Mouse (Mus musculus) kidney, postnatal 0 days (tissue): ENCODE measurements around the gene Atf6. TPM values are rescaled to one million over a fixed set of nuclear protein-coding genes. Genes with fewer than 3 reads are reported as not detected.

Experiments used
- ATAC-seq: fragments of 200-750 bp; cut with Nextera tagmentation; replicated peaks from 2 replicates; pipeline ENCODE4 v1.8.0; 2017; ENCODE audit warnings: low read depth, moderate number of reproducible peaks, moderate TSS enrichment, moderate library complexity; ENCODE audit not compliant: low FRiP score
- DNase-seq: peaks from one replicate; pipeline ENCODE4 v3.0.0-alpha.2; 2016; ENCODE audit warnings: low spot score
- H3K27ac ChIP-seq: fragments of 300-500 bp; sonication (generic); 2 replicates; pipeline ENCODE4 v1.5.1; 2014; ENCODE audit warnings: mild to moderate bottlenecking
- H3K27me3 ChIP-seq: fragments of 300-500 bp; sonication (generic); 2 replicates; pipeline ENCODE4 v1.6.1; 2014; ENCODE audit warnings: low read length, mixed read lengths; ENCODE audit not compliant: insufficient read depth
- H3K36me3 ChIP-seq: fragments of 300-500 bp; sonication (generic); 2 replicates; pipeline ENCODE4 v1.6.1; 2014; ENCODE audit warnings: low read length, mixed read lengths; ENCODE audit not compliant: insufficient read depth
- H3K4me1 ChIP-seq: fragments of 300-500 bp; sonication (generic); replicated peaks from 2 replicates; pipeline ENCODE4 v1.6.1; 2014; ENCODE audit warnings: antibody characterized with exemption, low read length, mixed read lengths; ENCODE audit not compliant: insufficient read depth
- H3K4me2 ChIP-seq: fragments of 300-500 bp; sonication (generic); 2 replicates; pipeline ENCODE4 v1.6.1; 2014; ENCODE audit warnings: mild to moderate bottlenecking, low read length, moderate library complexity, mixed read lengths
- H3K4me3 ChIP-seq: fragments of 300-500 bp; sonication (generic); replicated peaks from 2 replicates; pipeline ENCODE4 v1.5.1; 2014; ENCODE audit warnings: low read depth, low read length
- H3K9ac ChIP-seq: fragments of 300-500 bp; sonication (generic); 2 replicates; pipeline ENCODE4 v1.6.1; 2014; ENCODE audit warnings: low read depth, low read length
- H3K9me3 ChIP-seq: fragments of 300-500 bp; sonication (generic); replicated peaks from 2 replicates; pipeline ENCODE4 v1.6.1; 2016; ENCODE audit warnings: low read length, inconsistent platforms, mixed read lengths
- CTCF ChIP-seq: IDR thresholded peaks from 2 replicates; pipeline ENCODE4 v1.5.1; 2016; ENCODE audit warnings: antibody characterized with exemption, low read depth, mild to moderate bottlenecking, moderate library complexity
- WGBS: fragments of 180-500 bp; shearing (Covaris S2); extraction: QIAGEN DNeasy Blood & Tissue Kit; methylation state at CpG from one replicate; pipeline ENCODE4 v1.1.7; 2014; 5-methylcytosine and 5-hydroxymethylcytosine counted together
- polyA plus RNA-seq: library from polyadenylated mRNA; unstranded; fragments of >200 nt; fragmentation: Nextera tagmentation; extraction: Ambion mirVana; gene quantifications from 2 replicates; pipeline ENCODE4 v1.2.1, GENCODE M21; 2015

The Atf6 gene
- polyA plus RNA-seq, 1 experiment from 2014 or later, result 8.6 TPM

GRCm38 (mm10) chr1:170695326-170695725 is 172.2 kb downstream of the Atf6 start:
- no peak for DNase-seq

GRCm38 (mm10) chr1:170694821-170695291 is 172.7 kb downstream of the Atf6 start:
- no peak for DNase-seq
- no peaks in the 10 kb centered on the region for H3K36me3 ChIP-seq

More at GRCm38 (mm10) chr1:170695326-170695725, 172.2 kb downstream of the Atf6 start:
- WGBS, result 61% methylated on average over 6 of the region's 6 CpGs
- H3K27ac ChIP-seq, result no peak overlapping the region
- no peak overlapping the region for H3K9ac ChIP-seq
- 0 out of 2 replicates have a peak, but pooled peaks cover 6% of the 10 kb centered on the region for H3K4me1 ChIP-seq
- H3K4me3 ChIP-seq, result no peak overlapping the region
- H3K4me2 ChIP-seq, result no peak overlapping the region
- no peaks in the 10 kb centered on the region for H3K36me3 ChIP-seq
- no peak for ATAC-seq
- no peaks in the 10 kb centered on the region for H3K27me3 ChIP-seq
- H3K9me3 ChIP-seq, result no peaks in the 10 kb centered on the region
- no peak for TF ChIP-seq CTCF

GRCm38 (mm10) chr1:170691301-170691700 is 176.3 kb downstream of the Atf6 start:
- H3K4me1 ChIP-seq, result no peaks in the 10 kb centered on the region
- WGBS, result 79% methylated on average over 5 of the region's 5 CpGs
- H3K4me2 ChIP-seq, result no peak overlapping the region
- H3K36me3 ChIP-seq, result no peaks in the 10 kb centered on the region
- no peak overlapping the region for H3K4me3 ChIP-seq
- TF ChIP-seq CTCF, result no peak
- no peaks in the 10 kb centered on the region for H3K9me3 ChIP-seq
- ATAC-seq (no peak), DNase-seq (no peak)
- no peaks in the 10 kb centered on the region for H3K27me3 ChIP-seq
- no peak overlapping the region for H3K27ac ChIP-seq
- H3K9ac ChIP-seq, result no peak overlapping the region

More at GRCm38 (mm10) chr1:170694821-170695291, 172.7 kb downstream of the Atf6 start:
- 58% methylated on average over 5 of the region's 5 CpGs for WGBS
- Histone ChIP-seq H3K4me1 (0 out of 2 replicates have a peak, but pooled peaks cover 6% of the 10 kb centered on the region), H3K27ac (no peak overlapping the region), H3K4me3 (no peak overlapping the region), H3K9ac (no peak overlapping the region), H3K9me3 (no peaks in the 10 kb centered on the region), H3K27me3 (no peaks in the 10 kb centered on the region), H3K4me2 (no peak overlapping the region)
- ATAC-seq, result no peak
- no peak for TF ChIP-seq CTCF

GRCm38 (mm10) chr1:170689773-170690172 is 177.8 kb downstream of the Atf6 start:
- H3K4me3 ChIP-seq, result no peak overlapping the region
- 93% methylated on average over 8 of the region's 8 CpGs for WGBS
- no peak overlapping the region for H3K9ac ChIP-seq
- no peaks in the 10 kb centered on the region for H3K36me3 ChIP-seq
- H3K4me1 ChIP-seq, result no peaks in the 10 kb centered on the region
- DNase-seq (no peak), ATAC-seq (no peak)
- H3K4me2 ChIP-seq, result no peak overlapping the region
- H3K9me3 ChIP-seq, result no peaks in the 10 kb centered on the region
- H3K27me3 ChIP-seq, result no peaks in the 10 kb centered on the region
- TF ChIP-seq CTCF, result no peak
- H3K27ac ChIP-seq, result no peak overlapping the region

- no peak overlapping the region for H3K4me2 ChIP-seq
- H3K27ac ChIP-seq, result no peak overlapping the region
- no peak for ATAC-seq
- no peak overlapping the region for H3K9ac ChIP-seq
- no peaks in the 10 kb centered on the region for H3K36me3 ChIP-seq
- no peak overlapping the region for H3K4me3 ChIP-seq
- WGBS, result 79% methylated on average over 6 of the region's 6 CpGs
- H3K27me3 ChIP-seq, result no peaks in the 10 kb centered on the region
- no peaks in the 10 kb centered on the region for H3K9me3 ChIP-seq
- H3K4me1 ChIP-seq, result no peaks in the 10 kb centered on the region
- DNase-seq, result no peak
- TF ChIP-seq CTCF, result no peak
Observed at GRCm38 (mm10) chr1:170683863-170684262, 183.7 kb downstream of the Atf6 start.

- Histone ChIP-seq H3K36me3 (no peaks in the 10 kb centered on the region), H3K4me1 (no peaks in the 10 kb centered on the region), H3K27ac (no peak overlapping the region), H3K9me3 (no peaks in the 10 kb centered on the region), H3K9ac (no peak overlapping the region), H3K4me3 (no peak overlapping the region), H3K27me3 (no peaks in the 10 kb centered on the region), H3K4me2 (no peak overlapping the region)
- DNase-seq (no peak), ATAC-seq (no peak)
- 81% methylated on average over 2 of the region's 2 CpGs for WGBS
- no peak for TF ChIP-seq CTCF
Observed at GRCm38 (mm10) chr1:170679624-170680023, 187.9 kb downstream of the Atf6 start.

GRCm38 (mm10) chr1:170678861-170679260 is 188.7 kb downstream of the Atf6 start:
- no peaks in the 10 kb centered on the region for H3K27me3 ChIP-seq
- H3K4me2 ChIP-seq, result no peak overlapping the region
- 66% methylated on average over 4 of the region's 4 CpGs for whole genome bisulfite sequencing
- no peak overlapping the region for H3K9ac ChIP-seq
- no peaks in the 10 kb centered on the region for H3K36me3 ChIP-seq
- H3K4me3 ChIP-seq, result no peak overlapping the region
- DNase-seq (no peak), ATAC-seq (no peak)
- no peak for TF ChIP-seq CTCF
- H3K4me1 ChIP-seq, result no peaks in the 10 kb centered on the region
- no peaks in the 10 kb centered on the region for H3K9me3 ChIP-seq
- H3K27ac ChIP-seq, result no peak overlapping the region
